Mouse (Mus musculus) v-Abl transformed pro-B cells (cell line): ENCODE measurements around the gene Scai.
"Not testable (repeated sequence)": the region's sequence is repeated elsewhere in the genome, so short reads cannot be mapped to it uniquely, and the experiment has no call there.

Experiments
- in situ Hi-C, 2 experiments: fragments of 400-800 bp; cut with MboI; formaldehyde crosslinking; loops; one replicate each; pipeline ENCODE4 v1.15.1; 2025; ENCODE audit not compliant: unreplicated experiment in 2 of 2

The Scai gene

GRCm38 (mm10) chr2:39140586-39141455 lies 49.7 kb downstream of the Scai start:
- in situ Hi-C loops = no loop called here

- in situ Hi-C loops = no loop called here
Measured at GRCm38 (mm10) chr2:39129526-39130326, 60.8 kb downstream of the Scai start.

GRCm38 (mm10) chr2:39124167-39124566 lies 66.4 kb downstream of the Scai start:
- in situ Hi-C loops = no loop called here

GRCm38 (mm10) chr2:39121137-39121536 lies 69.4 kb downstream of the Scai start:
- in situ Hi-C loops = no loop called here

GRCm38 (mm10) chr2:39116583-39116982 lies 74.0 kb downstream of the Scai start:
- in situ Hi-C loops = no loop called here

GRCm38 (mm10) chr2:39114093-39114492 lies 76.4 kb downstream of the Scai start:
- in situ Hi-C loops = no loop called here

GRCm38 (mm10) chr2:39110514-39110913 lies 80.0 kb downstream of the Scai start:
- in situ Hi-C loops = no loop called here

GRCm38 (mm10) chr2:39109712-39110111 lies 80.8 kb downstream of the Scai start:
- in situ Hi-C loops = not testable (repeated sequence)

- in situ Hi-C loops = loop anchor here in 1 of 2 experiments (25.0 kb wide), 1 partner anchor 262 kb away; no protein-coding TSS in a partner anchor
Measured at GRCm38 (mm10) chr2:39099951-39100350, 90.6 kb downstream of the Scai start.

GRCm38 (mm10) chr2:39097993-39098392 lies 92.5 kb downstream of the Scai start:
- in situ Hi-C loops = loop anchor here in 1 of 2 experiments (25.0 kb wide), 1 partner anchor 264 kb away; no protein-coding TSS in a partner anchor

GRCm38 (mm10) chr2:39091966-39092365 lies 98.6 kb downstream of the Scai start:
- in situ Hi-C loops = loop anchor here in 1 of 2 experiments (25.0 kb wide), 1 partner anchor 270 kb away; no protein-coding TSS in a partner anchor

- in situ Hi-C loops = loop anchor here in 1 of 2 experiments (25.0 kb wide), 1 partner anchor 280 kb away; no protein-coding TSS in a partner anchor
Measured at GRCm38 (mm10) chr2:39082706-39083105, 107.8 kb downstream of the Scai start.

GRCm38 (mm10) chr2:39070666-39071065 lies 119.9 kb downstream of the Scai start:
- in situ Hi-C loops = no loop called here

GRCm38 (mm10) chr2:39069096-39069495 lies 121.4 kb downstream of the Scai start:
- in situ Hi-C loops = loop anchor here in 1 of 2 experiments (10.0 kb wide), 1 partner anchor 144 kb away; the partner anchor contains the start of gene Nr6a1

GRCm38 (mm10) chr2:39065400-39065987 lies 125.0 kb downstream of the Scai start, which contains the start of gene Golga1:
TSS of gene Golga1 (minus strand) at chr2:39065541.
- in situ Hi-C loops = loop anchor here in 1 of 2 experiments (10.0 kb wide), 1 partner anchor 141 kb away; the partner anchor contains the start of gene Nr6a1

GRCm38 (mm10) chr2:39064687-39065399 lies 125.7 kb downstream of the Scai start:
- in situ Hi-C loops = loop anchor here (5.0 to 10.0 kb wide), 3 partner anchors 38 to 140 kb away; partner anchors contain the start of gene Nr6a1 (in 1 of the 2)

GRCm38 (mm10) chr2:39048515-39048914 lies 142.0 kb downstream of the Scai start:
- in situ Hi-C loops = no loop called here

GRCm38 (mm10) chr2:39040215-39040614 lies 150.3 kb downstream of the Scai start:
- in situ Hi-C loops = no loop called here

- in situ Hi-C loops = no loop called here
Measured at GRCm38 (mm10) chr2:39031611-39032010, 158.9 kb downstream of the Scai start.

- in situ Hi-C loops = loop anchor here in 1 of 2 experiments (25.0 kb wide), 1 partner anchor 1658 kb away; the partner anchor contains the start of gene Pdcl
Measured at GRCm38 (mm10) chr2:39020004-39020403, 170.5 kb downstream of the Scai start.
